Mouse (Mus musculus) urinary bladder, postnatal 4 days (tissue): ENCODE results near the gene Urah.
A peak's percentile ranks its signal among the peaks of the same experiment; 100 is the strongest.

Source experiments
- DNase-seq, 2 experiments: peaks; one replicate each; pipeline ENCODE4 v3.0.0; 2021 to 2022; ENCODE audit warnings: low spot score in 2 of 2

The Urah gene

GRCm38 (mm10) chr7:140874224-140874623, 39.4 kb downstream of the Urah start:
- no peak for DNase-seq

GRCm38 (mm10) chr7:140877364-140877763, 42.5 kb downstream of the Urah start:
- no peak for DNase-seq

DNA sequence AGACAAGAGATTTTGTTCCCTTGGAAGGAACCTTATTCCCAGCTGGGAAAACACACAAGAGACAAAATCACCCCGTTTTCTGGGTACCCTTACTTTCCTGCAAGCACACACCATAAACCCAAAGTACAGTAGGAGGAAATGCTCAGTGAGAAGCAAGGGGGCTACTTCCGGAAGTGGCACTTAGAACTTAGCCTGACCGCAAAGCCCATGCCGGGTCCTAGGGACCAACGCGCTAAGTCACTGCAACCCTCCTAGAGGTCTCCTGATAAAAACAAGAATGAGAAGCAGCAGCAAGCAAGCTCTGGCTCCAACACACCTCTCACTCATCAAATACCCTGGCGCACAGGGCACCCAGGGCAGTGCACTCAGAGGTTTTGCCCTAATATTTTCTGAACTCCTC, 44.5 kb downstream of the Urah start:
- no peak for DNase-seq

- no peak for DNase-seq
These were observed 45.6 kb downstream of the Urah start for GRCm38 (mm10) chr7:140880419-140880818.

- DNase-seq: no peak
These were observed 46.2 kb downstream of the Urah start for GRCm38 (mm10) chr7:140880865-140881515.

DNA sequence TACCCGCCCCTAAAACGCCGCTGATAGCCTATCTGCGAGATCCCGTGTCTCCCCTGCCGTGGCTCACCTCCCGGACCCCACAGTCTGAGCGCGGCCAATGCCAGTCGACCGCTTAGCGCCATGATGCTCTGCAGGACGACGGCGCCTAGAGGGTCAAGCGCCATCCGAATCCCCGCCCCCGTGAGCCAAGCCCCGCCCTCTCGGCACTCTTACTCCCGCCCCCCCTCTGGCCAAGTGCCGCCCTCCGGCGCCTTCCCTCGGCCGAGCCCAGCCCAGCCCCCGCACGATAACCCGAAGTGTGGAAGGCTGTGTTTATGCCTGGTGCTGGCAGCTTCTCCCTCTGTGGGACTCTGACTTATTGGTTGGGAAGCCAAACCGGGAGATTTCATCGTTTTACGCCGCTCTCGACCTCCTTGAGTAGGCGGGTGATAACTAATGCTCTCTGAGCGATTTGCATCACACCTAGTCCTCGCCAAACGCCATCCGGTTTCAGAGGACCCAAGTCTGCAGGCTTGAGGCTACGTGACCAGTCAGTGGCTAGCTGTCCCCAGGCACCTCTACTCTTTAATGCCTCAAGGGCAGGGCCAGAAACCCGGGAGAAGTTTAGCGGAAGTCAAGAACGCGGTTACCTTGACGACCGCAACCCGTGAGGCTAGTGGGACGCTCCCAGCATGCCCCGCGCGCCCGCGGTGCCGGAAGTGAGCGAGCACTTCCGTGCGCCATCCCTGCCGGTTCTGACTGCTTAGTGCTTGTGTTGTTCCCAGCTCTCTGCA, 47.1 kb downstream of the Urah start, which contains the start of the genes Psmd13 and Sirt3:
Gene Psmd13, plus strand, starts transcription at position 273 of the 773 bp plus-strand sequence.
Gene Sirt3, minus strand, starts transcription at position 614 of the 773 bp plus-strand sequence.
- DNase-seq: peak; percentile 87 to 95

GRCm38 (mm10) chr7:140882469-140882803, 47.6 kb downstream of the Urah start:
- no peak for DNase-seq
